ENCODE assay signal across 8 mouse cellular contexts in genomic region chr17:31295892-31296781, GRCm38 (mm10). TPM values are rescaled to one million over a fixed set of nuclear protein-coding genes. Genes with fewer than 3 reads are reported as not detected.
DNase-seq lines count a peak whose midpoint lies in the region; ATAC-seq and TF ChIP-seq lines count a peak whose summit lies in the region.

No protein-coding gene starts in this region.

- H3K4me3 ChIP-seq in E14TG2a.4 (replicated peaks; ENCODE audit: low read length), result peak overlapping the region; percentile 90
- H3K4me3 ChIP-seq in forebrain, embryonic 14.5 days (ENCODE audit: low read depth, low read length), result peak overlapping the region; percentile 55
- peak overlapping the region; percentile 59 for H3K4me3 ChIP-seq in lung, embryonic 14.5 days (ENCODE audit: low read depth, low read length)
- H3K4me3 ChIP-seq in neural tube, embryonic 15.5 days (replicated peaks), result peak overlapping the region; percentile 55

- ATAC-seq in forebrain, embryonic 14.5 days, result peak; percentile 85
- ATAC-seq in lung, embryonic 14.5 days (ENCODE audit: insufficient read depth), result peak; percentile 73
- peak; percentile 81 for ATAC-seq in neural tube, embryonic 15.5 days (ENCODE audit: low FRiP score)

- H3K4me1 ChIP-seq in E14TG2a.4 (replicated peaks; ENCODE audit: low read depth, low read length), result peaks cover 76% of the 10 kb centered on the region
- peaks cover 17% of the 10 kb centered on the region for H3K4me1 ChIP-seq in forebrain, embryonic 14.5 days (ENCODE audit: control insufficient read depth, insufficient read depth, low read length)
- H3K4me1 ChIP-seq in lung, embryonic 14.5 days (ENCODE audit: insufficient read depth), result peaks cover 3% of the 10 kb centered on the region; the same call in 1 of the 2 replicates
- peaks cover 38% of the 10 kb centered on the region for H3K4me1 ChIP-seq in neural tube, embryonic 15.5 days

- H3K27me3 ChIP-seq in E14TG2a.4 (ENCODE audit: insufficient read depth, low read length), result no peaks in the 10 kb centered on the region
- H3K27me3 ChIP-seq in forebrain, embryonic 14.5 days (replicated peaks; ENCODE audit: control insufficient read depth, insufficient read depth, low read length), result no peaks in the 10 kb centered on the region
- H3K27me3 ChIP-seq in lung, embryonic 14.5 days (ENCODE audit: insufficient read depth, low read length), result peaks cover 11% of the 10 kb centered on the region; the same call in 1 of the 2 replicates
- H3K27me3 ChIP-seq in neural tube, embryonic 15.5 days (replicated peaks), result no peaks in the 10 kb centered on the region

- peak overlapping the region; percentile 82 for H3K9ac ChIP-seq in forebrain, embryonic 14.5 days (ENCODE audit: low read length)
- H3K9ac ChIP-seq in lung, embryonic 14.5 days, result peak overlapping the region; percentile 62
- peak overlapping the region; percentile 70 for H3K9ac ChIP-seq in neural tube, embryonic 15.5 days (replicated peaks)

- under 1% methylated on average over 60 of the region's 68 CpGs for WGBS in forebrain, embryonic 14.5 days
- WGBS in lung, embryonic 14.5 days, result under 1% methylated on average over 67 of the region's 68 CpGs
- 0% methylated on average over 60 of the region's 68 CpGs for WGBS in neural tube, embryonic 15.5 days

- no peaks in the 10 kb centered on the region for H3K9me3 ChIP-seq in E14TG2a.4 (ENCODE audit: low read length)
- no peaks in the 10 kb centered on the region for H3K9me3 ChIP-seq in forebrain, embryonic 14.5 days (replicated peaks; ENCODE audit: control insufficient read depth, low read length)
- H3K9me3 ChIP-seq in lung, embryonic 14.5 days (ENCODE audit: low read depth, low read length), result no peaks in the 10 kb centered on the region
- no peaks in the 10 kb centered on the region for H3K9me3 ChIP-seq in neural tube, embryonic 15.5 days (replicated peaks)

- TF ChIP-seq CTCF in E14TG2a.4 (conservative IDR thresholded peaks at IDR 0.05; ENCODE audit: low read length), result no peak
- TF ChIP-seq CTCF in lung, embryonic 14.5 days (IDR thresholded peaks at IDR 0.05; ENCODE audit: low read depth), result 0 out of 2 replicates have a peak, but pooled peaks have one; percentile 15

- peak overlapping the region; percentile 73 for H3K27ac ChIP-seq in forebrain, embryonic 14.5 days (ENCODE audit: low read depth, low read length)
- peak overlapping the region; percentile 75 for H3K27ac ChIP-seq in lung, embryonic 14.5 days (ENCODE audit: low read depth)
- peak overlapping the region; percentile 77 for H3K27ac ChIP-seq in neural tube, embryonic 15.5 days (replicated peaks)

- intact Hi-C loops in heart, postnatal 25 days (cut with DNase I), result no loop called here

- H3K4me2 ChIP-seq in forebrain, embryonic 14.5 days (ENCODE audit: low read length), result peak overlapping the region; percentile 97
- H3K4me2 ChIP-seq in lung, embryonic 14.5 days, result peak overlapping the region; percentile 97
- H3K4me2 ChIP-seq in neural tube, embryonic 15.5 days, result peak overlapping the region; percentile 97

- peak; percentile 41 for DNase-seq in cerebellum, adult 11 months
- peak; percentile 84 for DNase-seq in forebrain, embryonic 14.5 days (ENCODE audit: low spot score)
- DNase-seq in heart, postnatal 25 days (ENCODE audit: low spot score), result peak; percentile 66
- peak; percentile 56 to 74 for DNase-seq in layer of hippocampus, adult 18-20 months (ENCODE audit: low spot score in 2 of 2)
- peak; percentile 82 for DNase-seq in lung, embryonic 14.5 days
- peak; percentile 84 for DNase-seq in testis, postnatal 14 days (ENCODE audit: low spot score)

- peaks cover 17% of the 10 kb centered on the region for H3K36me3 ChIP-seq in E14TG2a.4 (ENCODE audit: insufficient read depth, low read length)
- no peaks in the 10 kb centered on the region for H3K36me3 ChIP-seq in forebrain, embryonic 14.5 days (ENCODE audit: control insufficient read depth, insufficient read depth, low read length)
- H3K36me3 ChIP-seq in lung, embryonic 14.5 days (ENCODE audit: insufficient read depth), result no peaks in the 10 kb centered on the region
- no peaks in the 10 kb centered on the region for H3K36me3 ChIP-seq in neural tube, embryonic 15.5 days

RNA-seq across cellular contexts. Expression of gene Slc37a1, which starts 9.5 kb away (rescaled TPM):
- 6.9 and 7.9 TPM in 2 replicates for polyA plus RNA-seq in forebrain, embryonic 14.5 days (2014; fragmentation: Nextera tagmentation; extraction: Ambion mirVana)
- total RNA-seq in heart, postnatal 25 days (2021), result 10 to 100 TPM; 10.4 to 13.3 TPM
- total RNA-seq in layer of hippocampus, adult 18-20 months (2021), result 1 to 10 TPM; 6.2 to 6.3 TPM
- polyA plus RNA-seq in lung, embryonic 14.5 days (2014; fragmentation: Nextera tagmentation; extraction: Ambion mirVana), result 5.9 and 6.9 TPM in 2 replicates
- 9.0 and 10.9 TPM in 2 replicates for polyA plus RNA-seq in neural tube, embryonic 15.5 days (2015; fragmentation: Nextera tagmentation; extraction: Ambion mirVana)

RNA-seq across cellular contexts. Expression of gene Rsph1, which starts 19.0 kb away (rescaled TPM):
- 2.9 and 3.6 TPM in 2 replicates for polyA plus RNA-seq in forebrain, embryonic 14.5 days (2014; fragmentation: Nextera tagmentation; extraction: Ambion mirVana)
- total RNA-seq in heart, postnatal 25 days (2021), result 1 to 10 TPM; 1.7 to 2.1 TPM
- 10 to 100 TPM; 15.4 to 16.7 TPM for total RNA-seq in layer of hippocampus, adult 18-20 months (2021)
- polyA plus RNA-seq in lung, embryonic 14.5 days (2014; fragmentation: Nextera tagmentation; extraction: Ambion mirVana), result 0.78 and 0.86 TPM in 2 replicates
- 3.4 and 3.9 TPM in 2 replicates for polyA plus RNA-seq in neural tube, embryonic 15.5 days (2015; fragmentation: Nextera tagmentation; extraction: Ambion mirVana)

Comparison
In these comparisons a context has a peak if more than half of its experiments do, and no peak if none do; other contexts are left out.
1. Peak in every context shown above with its lines: DNase-seq, ATAC-seq, H3K4me3 ChIP-seq and H3K27ac ChIP-seq.